Mouse (Mus musculus) adrenal gland, postnatal 4 days (tissue): Measurements from ENCODE around the gene Ccdc42. TPM values are rescaled to one million over a fixed set of nuclear protein-coding genes. Genes with fewer than 3 reads are reported as not detected.

Source experiments
- DNase-seq, 2 experiments: peaks; one replicate each; pipeline ENCODE4 v3.0.0; 2021 to 2022; ENCODE audit warnings: low spot score in 2 of 2, mixed read lengths in 2 of 2
- long read RNA-seq, 2 experiments: library from polyadenylated mRNA; stranded (forward); transcript quantifications; one replicate each; pipeline ENCODE4 v2.0.0; 2021
- total RNA-seq, 2 experiments: library from RNA; stranded (reverse); gene quantifications; 2 replicates each; pipeline ENCODE4 v1.2.3; 2021

Ccdc42 gene
- total RNA-seq, result under 1 TPM in 1 of 2 experiments, not detected in 1; 0.53 TPM
- long read RNA-seq, experiment 1, result 0 reads
- long read RNA-seq, experiment 2, result 0 reads

GRCm38 (mm10) chr11:68586721-68587120 is at the start of gene Ccdc42:
Gene Ccdc42 (plus strand): TSS chr11:68587021.
- DNase-seq, result no peak

GRCm38 (mm10) chr11:68539621-68540020 is 47.2 kb upstream of the Ccdc42 start:
- no peak for DNase-seq

DNA sequence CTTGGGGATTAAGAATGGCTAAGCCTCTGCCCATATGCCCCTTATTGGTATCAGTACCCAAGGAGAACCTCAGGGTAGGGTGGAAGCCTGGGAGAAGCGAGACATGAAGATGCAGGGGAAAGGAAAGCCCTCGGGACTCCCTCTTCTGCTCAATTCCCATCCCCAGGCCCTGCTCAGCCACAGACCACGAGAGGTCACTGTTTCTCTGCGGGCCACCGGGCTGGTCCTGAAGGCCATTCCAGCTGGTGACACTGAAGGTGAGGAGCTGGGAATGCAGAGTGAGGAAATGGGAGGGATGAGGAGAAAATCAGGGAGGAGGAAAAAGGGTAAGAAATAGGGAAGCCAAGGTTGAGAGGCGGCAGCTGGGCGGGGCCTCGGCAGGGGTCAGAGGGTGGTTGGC is 42.3 kb upstream of the Ccdc42 start:
- DNase-seq, result peak in 1 of 2 experiments; percentile 16

GRCm38 (mm10) chr11:68545172-68545571 is 41.6 kb upstream of the Ccdc42 start:
- no peak for DNase-seq

DNA sequence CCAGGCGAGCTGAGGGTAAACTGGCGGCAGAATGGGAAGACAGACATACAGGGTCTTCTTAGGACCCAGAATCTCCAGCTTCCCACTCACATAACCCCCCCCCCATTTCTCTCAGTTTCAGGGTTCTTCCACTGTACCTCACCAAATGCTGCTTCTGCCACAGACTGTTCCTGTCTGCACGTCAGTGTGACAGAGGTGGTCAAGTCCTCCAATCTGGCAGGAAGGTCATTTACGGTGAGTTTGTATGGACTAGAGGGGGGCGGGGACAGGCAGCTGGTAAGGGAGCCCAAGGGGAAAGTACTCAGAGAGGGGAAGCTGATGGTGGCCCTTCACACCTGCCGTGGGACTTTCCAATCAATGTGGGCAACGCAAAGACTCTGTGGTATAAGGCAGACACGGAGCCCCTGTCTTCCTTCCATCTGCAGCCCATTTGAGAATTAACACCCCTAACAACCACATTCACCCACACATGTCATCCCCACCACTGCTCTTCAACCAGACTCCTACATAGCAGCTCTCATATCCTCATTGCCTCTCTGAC is 41.1 kb upstream of the Ccdc42 start:
- no peak for DNase-seq

DNA sequence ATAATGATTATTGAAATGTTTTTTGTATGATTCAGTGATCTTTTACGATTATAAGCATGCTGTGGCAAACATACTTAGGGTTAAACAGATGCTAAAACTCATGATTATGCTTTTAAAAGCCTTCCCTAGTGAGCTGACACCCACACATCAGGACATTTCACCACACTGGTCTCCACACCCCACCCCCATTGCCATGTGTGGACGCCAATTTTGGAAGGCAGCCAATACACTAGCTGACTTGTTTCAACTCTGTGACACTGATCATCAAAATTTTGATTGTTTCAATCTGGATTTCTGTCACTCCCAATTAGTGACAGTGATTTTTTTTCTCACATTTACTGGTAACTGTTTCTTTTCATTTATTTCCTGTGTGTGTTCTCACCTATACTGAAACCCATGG is 39.3 kb upstream of the Ccdc42 start:
- DNase-seq, result no peak

- no peak for DNase-seq
Observed at GRCm38 (mm10) chr11:68549597-68549996, 37.2 kb upstream of the Ccdc42 start.

DNA sequence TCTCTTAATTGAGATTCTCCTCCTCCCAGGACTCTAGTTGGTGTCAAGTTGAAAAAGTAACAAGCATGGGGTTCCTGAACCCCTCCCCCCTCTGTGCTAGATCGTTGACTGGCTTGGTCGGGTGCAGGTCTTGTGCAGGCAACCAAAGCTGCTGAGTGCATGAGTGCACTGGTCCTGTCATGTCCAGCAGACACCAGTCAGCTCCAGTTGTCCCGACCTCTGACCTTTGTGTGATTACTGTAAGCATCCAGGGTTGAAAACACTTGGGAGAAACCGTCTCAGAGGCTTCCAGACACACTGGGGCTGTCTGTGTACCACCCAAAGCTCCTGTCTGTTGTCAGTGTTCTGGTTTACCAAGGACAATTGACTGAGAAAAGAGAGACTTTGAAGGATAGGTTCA is 36.5 kb upstream of the Ccdc42 start:
- DNase-seq, result no peak

DNA sequence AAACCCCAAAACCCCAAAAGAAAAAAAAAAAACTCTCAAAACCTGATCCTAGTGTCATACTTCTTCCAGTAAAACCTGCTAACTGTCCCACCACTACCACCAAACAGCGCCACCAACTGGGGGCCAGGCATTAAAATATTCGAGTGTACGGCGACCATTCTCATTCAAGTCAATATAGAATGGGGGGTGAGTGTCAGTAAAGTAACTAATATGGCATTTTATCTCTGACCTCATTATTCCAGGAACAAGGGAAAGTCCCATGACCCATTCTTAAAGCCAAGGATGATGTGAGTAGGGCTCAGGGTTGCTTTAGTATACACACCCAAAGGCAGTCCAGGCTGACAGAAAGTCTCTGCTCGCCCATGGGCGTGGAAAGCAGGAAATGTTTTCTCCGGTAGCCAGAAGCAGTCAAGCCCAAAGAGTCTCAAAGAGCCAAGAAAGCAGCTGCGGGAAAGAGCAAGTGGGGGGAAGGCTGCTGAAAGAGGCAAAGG is 32.8 kb upstream of the Ccdc42 start:
- no peak for DNase-seq

DNA sequence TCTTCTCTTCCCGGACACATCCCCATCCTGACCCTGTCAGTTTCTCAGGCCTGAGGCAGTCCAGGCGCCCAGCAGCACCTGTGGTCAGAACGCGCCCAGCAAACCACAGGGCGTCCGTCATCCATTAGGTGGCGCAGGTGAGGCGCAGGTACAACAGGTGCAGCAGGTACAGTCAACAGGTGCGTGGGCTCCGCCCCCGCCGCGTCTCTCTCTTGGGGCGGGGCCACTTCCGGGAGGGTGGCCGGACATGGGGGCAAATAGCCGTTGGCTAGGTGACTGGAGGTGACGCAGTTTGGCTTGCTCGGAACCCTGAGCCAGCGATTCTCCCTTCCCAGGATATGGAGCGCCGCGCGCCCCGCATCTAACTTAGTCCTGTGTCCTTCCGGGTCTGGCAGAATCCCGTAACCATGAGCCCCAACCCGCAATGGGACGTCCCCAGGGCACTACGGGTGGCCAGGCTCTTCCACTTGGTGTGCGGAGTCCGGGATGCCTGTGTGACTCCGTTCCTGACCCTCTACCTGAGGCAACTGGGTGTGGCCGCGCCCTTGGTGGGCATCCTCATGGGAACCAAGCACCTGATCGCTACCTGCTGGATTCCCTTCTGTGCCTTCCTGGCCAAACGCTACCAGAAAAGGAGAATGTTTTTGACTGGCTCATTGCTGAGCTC is 30.8 kb upstream of the Ccdc42 start, which contains the start of gene Mfsd6l:
Gene Mfsd6l (plus strand): TSS at position 269 of the 667 bp plus-strand sequence.
- DNase-seq, result no peak

- no peak for DNase-seq
Observed at GRCm38 (mm10) chr11:68559546-68559945, 27.3 kb upstream of the Ccdc42 start.

DNA sequence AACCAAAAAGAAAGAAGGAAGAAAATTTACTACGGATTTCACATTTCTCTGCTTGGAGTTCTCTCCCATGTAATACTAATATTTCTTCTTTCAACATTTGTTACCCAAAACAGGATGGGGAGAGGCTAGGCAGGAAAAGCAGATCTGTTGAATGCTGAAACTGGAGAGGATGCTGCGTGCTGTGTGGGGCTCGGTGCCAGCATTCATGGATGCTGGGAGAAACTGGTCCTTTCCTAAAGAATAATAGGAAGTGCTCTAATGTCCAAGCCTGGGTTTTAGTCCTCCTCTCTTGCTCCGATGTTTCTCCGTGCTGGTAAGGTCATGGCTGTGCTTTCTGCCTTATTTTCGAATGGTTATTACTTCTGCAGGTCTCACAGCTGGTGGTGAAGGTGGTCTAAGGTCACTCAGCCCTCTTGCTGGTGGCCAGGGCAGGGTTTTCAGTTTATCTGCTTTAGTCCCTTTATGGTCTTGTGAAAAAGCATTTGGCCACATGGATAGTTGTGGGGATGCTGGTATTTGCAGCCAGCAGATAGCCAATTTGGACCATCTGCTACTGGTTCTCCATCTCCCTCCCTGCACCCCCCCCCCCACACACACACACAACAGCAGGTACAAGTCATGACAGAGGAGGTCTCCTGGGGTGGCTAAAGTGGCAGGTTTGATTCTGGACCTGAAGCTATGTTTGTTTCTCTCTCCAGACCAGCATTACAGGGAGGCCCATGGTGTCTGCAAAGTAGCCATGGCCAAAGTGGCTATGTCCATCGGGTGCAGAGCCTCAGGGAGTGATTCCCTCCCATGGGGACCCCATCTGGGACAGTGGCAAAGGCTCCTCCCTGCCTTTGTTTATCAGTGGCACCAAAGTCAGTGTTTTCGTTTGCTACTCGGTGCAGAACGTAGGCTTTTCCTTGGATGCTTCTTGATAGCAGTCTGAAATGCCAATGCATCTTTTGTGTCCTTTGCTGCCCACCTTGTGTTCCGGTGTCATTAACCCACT is 24.6 kb upstream of the Ccdc42 start:
- no peak for DNase-seq

GRCm38 (mm10) chr11:68564356-68565031 is 22.3 kb upstream of the Ccdc42 start:
- no peak for DNase-seq

GRCm38 (mm10) chr11:68565032-68565429 is 21.8 kb upstream of the Ccdc42 start:
- no peak for DNase-seq

DNA sequence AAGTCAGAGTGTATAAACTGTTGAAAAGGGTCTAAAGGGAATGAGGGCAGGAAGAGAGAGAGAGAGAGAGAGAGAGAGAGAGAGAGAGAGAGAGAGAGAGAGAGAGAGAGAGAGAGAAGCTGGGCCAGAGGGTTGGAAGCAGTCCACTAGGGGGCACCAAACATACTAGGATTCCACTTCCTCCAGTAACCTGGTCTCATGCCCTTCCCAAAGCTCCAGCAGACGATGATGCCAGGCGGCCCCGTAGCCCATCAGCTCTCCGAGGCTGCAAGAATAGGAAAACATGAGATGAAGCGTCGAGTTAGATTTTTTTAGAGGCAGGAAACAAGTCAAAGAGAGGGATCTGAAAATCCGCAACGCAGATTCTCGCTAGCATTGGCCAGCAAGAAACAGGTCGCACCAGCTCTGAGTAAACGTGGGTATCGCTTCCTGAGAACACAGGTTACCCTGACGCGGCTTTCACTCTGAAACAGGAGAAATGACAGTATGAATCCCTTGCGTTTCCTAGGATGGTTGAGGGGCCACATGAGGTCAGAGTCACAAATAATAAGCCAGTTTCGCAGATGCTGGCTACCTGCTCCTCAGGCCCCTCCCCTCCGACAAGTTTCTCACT is 20.3 kb upstream of the Ccdc42 start:
- no peak for DNase-seq

DNA sequence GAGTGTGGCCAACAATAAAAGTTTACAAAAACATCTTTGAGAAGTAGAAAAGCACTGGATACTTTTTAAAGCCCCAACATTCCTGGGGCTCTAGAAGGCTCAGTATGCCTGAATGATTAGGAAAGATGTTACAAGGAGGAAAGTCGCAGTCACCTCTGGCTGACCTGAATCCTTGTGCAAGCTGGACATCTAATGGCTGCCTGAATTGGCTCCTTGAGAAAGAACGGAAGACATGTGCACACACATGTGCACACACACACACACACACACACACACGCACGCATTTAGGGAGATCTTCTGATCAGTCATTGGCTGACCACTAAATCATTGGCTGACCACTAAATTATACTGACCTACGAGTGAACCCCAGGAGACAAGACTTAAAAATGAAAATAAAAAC is 16.0 kb upstream of the Ccdc42 start:
- no peak for DNase-seq

DNA sequence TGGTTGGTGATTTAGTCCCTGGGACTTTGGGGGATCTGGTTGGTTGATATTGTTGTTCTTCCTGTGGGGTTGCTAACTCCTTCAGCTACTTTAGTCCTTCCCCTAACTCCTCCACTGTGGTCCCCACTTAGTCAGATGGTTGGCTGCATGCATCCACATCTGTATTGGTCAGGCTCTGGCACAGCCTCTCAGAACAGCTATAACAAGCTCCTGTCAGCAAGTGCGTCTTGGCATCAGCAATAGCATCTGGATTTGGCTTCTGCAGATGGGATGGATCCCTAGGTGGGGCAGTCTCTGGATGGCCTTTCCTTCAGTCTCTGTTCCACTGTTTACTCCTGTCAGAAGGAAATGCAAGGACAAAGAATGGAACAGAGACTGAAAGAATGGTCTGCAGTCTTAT is 9.7 kb upstream of the Ccdc42 start:
- DNase-seq, result no peak

- no peak for DNase-seq
Observed at GRCm38 (mm10) chr11:68579462-68579881, 7.3 kb upstream of the Ccdc42 start.

- no peak for DNase-seq
Observed at GRCm38 (mm10) chr11:68580566-68580965, 6.3 kb upstream of the Ccdc42 start.

- DNase-seq, result no peak
Observed at GRCm38 (mm10) chr11:68583225-68583624, 3.6 kb upstream of the Ccdc42 start.
